Mouse (Mus musculus): ENCODE data around the gene Psen1. TPM values are rescaled to one million over a fixed set of nuclear protein-coding genes. Genes with fewer than 3 reads are reported as not detected.

Gene Psen1
- polyA plus RNA-seq (2012; rRNA removed), result 6.3 and 6.8 TPM in 2 replicates
- polyA plus RNA-seq (2014; fragmentation: Nextera tagmentation; extraction: Ambion mirVana), result 21.0 and 21.1 TPM in 2 replicates

DNA sequence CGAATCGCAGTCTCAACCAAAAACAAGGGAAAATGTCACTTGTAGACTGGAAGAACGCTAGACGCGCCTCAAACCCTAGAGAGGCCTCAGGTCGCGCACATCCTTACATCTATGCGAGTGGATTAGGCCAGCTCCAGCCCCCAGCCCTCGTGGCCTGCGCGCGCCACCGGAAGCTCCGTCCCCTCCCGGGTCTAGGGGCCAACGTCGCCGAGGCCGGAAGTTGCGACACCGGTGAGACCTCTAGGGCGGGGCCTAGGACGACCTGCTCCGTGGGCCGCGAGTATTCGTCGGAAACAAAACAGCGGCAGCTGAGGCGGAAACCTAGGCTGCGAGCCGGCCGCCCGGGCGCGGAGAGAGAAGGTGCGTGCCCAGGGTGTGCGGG is at the start of gene Psen1:
Gene Psen1, plus strand, starts transcription at position 219 of the 382 bp plus-strand sequence.
- DNase-seq (ENCODE audit: low read depth in 3 of 3, low spot score in 3 of 3), result peak; percentile 85 to 87 (median 86)
- Histone ChIP-seq H3K27me3 (ENCODE audit: control insufficient read depth, insufficient read depth, low read length) (no peaks in the 10 kb centered on the region), H3K9me3 (ENCODE audit: control insufficient read depth, low read length) (no peaks in the 10 kb centered on the region), H3K4me1 (replicated peaks; ENCODE audit: control insufficient read depth in 2 of 2, insufficient read depth in 2 of 2, low read length in 1 of 2) (peaks cover 6 to 13% of the 10 kb centered on the region in 2 experiments), H3K4me3 (ENCODE audit: insufficient read depth in 1 of 2, low read depth in 2 of 2, low read length in 2 of 2) (peak within 1 kb of the TSS; percentile 78 to 83), H3K36me3 (replicated peaks; ENCODE audit: control insufficient read depth, insufficient read depth, low read depth) (peaks cover 8% of the 10 kb centered on the region), H3K27ac (peak within 1 kb of the TSS; percentile 92), H3K4me2 (ENCODE audit: low read depth) (peak within 1 kb of the TSS; percentile 96), H3K9ac (replicated peaks) (peak within 1 kb of the TSS; percentile 89)
- TF ChIP-seq EP300 (IDR thresholded peaks at IDR 0.05; ENCODE audit: low read depth) (no peak), CTCF (IDR thresholded peaks at IDR 0.05; ENCODE audit: low read depth) (no peak)
- peak; percentile 96 for ATAC-seq (ENCODE audit: insufficient read depth)
- WGBS (ENCODE audit: insufficient replicate concordance), result 0% methylated on average over 38 of the region's 38 CpGs

DNA sequence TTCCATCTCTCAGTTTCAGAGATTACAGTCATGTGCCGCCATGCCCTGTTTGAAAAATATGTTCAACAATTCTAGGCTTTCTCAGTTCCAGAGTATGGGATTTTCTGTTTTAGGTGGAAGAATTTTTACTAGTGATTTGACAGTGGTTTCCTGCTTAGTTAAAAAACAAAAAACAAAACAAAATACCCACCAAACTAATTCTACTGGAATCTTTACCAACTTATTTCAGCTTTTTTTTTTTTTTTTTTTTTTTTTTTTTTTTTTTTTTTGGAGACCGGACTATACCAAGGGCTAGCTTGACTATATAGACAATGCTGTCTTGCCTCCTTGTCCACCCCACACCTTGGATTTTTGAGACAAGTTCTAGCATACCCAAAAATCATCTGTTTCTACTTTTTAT is 46.7 kb upstream of the Psen1 start:
- DNase-seq (ENCODE audit: low read depth in 3 of 3, low spot score in 3 of 3), result no peak
- no peaks in the 10 kb centered on the region for H3K27me3 ChIP-seq (ENCODE audit: control insufficient read depth, insufficient read depth, low read length)
- H3K4me2 ChIP-seq (ENCODE audit: low read depth), result no peak overlapping the region
- no peak for TF ChIP-seq CTCF (IDR thresholded peaks at IDR 0.05; ENCODE audit: low read depth)
- H3K36me3 ChIP-seq (replicated peaks; ENCODE audit: control insufficient read depth, insufficient read depth, low read depth), result peaks cover 63% of the 10 kb centered on the region
- WGBS (ENCODE audit: insufficient replicate concordance), result 78% methylated on average over 2 of the region's 2 CpGs
- H3K9ac ChIP-seq (replicated peaks), result no peak overlapping the region
- no peaks in the 10 kb centered on the region for H3K4me1 ChIP-seq (replicated peaks; ENCODE audit: control insufficient read depth in 2 of 2, insufficient read depth in 2 of 2, low read length in 1 of 2)
- ATAC-seq (ENCODE audit: insufficient read depth), result no peak
- H3K4me3 ChIP-seq (ENCODE audit: insufficient read depth in 1 of 2, low read depth in 2 of 2, low read length in 2 of 2), result no peak overlapping the region
- H3K27ac ChIP-seq, result no peak overlapping the region
- H3K9me3 ChIP-seq (ENCODE audit: control insufficient read depth, low read length), result no peaks in the 10 kb centered on the region

DNA sequence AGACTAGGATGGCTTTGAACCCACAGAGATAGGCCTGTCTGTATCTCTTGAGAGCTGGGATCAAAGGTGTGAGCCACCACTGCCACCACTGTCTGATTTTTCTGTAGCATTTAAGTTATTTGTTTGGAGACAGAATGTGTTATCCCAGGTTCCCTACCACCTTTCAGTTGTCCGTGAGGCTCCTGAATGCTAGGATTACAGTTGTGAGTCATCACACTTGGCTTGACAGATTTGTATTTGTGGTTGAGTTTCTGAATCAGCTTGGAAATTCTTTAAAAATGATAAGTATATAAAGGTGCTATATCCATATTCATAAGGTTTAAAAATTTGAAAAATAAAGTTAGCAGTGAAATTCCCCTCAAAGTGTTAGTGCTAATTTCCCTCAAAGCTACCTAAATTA is 44.8 kb upstream of the Psen1 start:
- H3K4me2 ChIP-seq (ENCODE audit: low read depth), result no peak overlapping the region
- H3K27me3 ChIP-seq (ENCODE audit: control insufficient read depth, insufficient read depth, low read length), result no peaks in the 10 kb centered on the region
- DNase-seq (ENCODE audit: low read depth in 3 of 3, low spot score in 3 of 3) (no peak), ATAC-seq (ENCODE audit: insufficient read depth) (no peak)
- H3K4me1 ChIP-seq (replicated peaks; ENCODE audit: control insufficient read depth in 2 of 2, insufficient read depth in 2 of 2, low read length in 1 of 2), result no peaks in the 10 kb centered on the region
- 81% methylated on average over 1 of the region's 1 CpGs for WGBS (ENCODE audit: insufficient replicate concordance)
- no peak overlapping the region for H3K27ac ChIP-seq
- no peaks in the 10 kb centered on the region for H3K9me3 ChIP-seq (ENCODE audit: control insufficient read depth, low read length)
- H3K4me3 ChIP-seq (ENCODE audit: insufficient read depth in 1 of 2, low read depth in 2 of 2, low read length in 2 of 2), result no peak overlapping the region
- no peak overlapping the region for H3K9ac ChIP-seq (replicated peaks)
- TF ChIP-seq EP300 (IDR thresholded peaks at IDR 0.05; ENCODE audit: low read depth) (no peak), CTCF (IDR thresholded peaks at IDR 0.05; ENCODE audit: low read depth) (no peak)
- peaks cover 58% of the 10 kb centered on the region for H3K36me3 ChIP-seq (replicated peaks; ENCODE audit: control insufficient read depth, insufficient read depth, low read depth)

DNA sequence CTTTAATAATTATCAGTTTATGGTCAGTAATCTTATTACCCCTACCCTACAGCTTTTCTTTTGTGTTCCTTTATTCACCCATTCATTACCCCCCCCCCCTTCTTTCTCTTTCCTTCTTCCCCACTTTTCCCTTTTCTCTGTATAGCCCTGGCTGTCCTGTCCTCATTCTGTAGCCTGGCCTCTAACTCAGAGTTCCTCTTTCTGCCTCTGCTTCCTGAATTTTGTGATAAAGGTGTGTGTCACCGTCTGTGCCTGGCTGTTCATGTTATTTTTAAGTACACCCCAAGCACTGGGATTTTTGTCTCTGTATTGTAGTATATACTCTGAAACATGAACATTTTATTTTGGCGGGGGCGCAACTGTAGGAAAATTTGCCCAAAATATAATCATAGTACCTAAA is 37.6 kb upstream of the Psen1 start:
- Histone ChIP-seq H3K4me2 (ENCODE audit: low read depth) (no peak overlapping the region), H3K4me3 (ENCODE audit: insufficient read depth in 1 of 2, low read depth in 2 of 2, low read length in 2 of 2) (no peak overlapping the region), H3K9me3 (ENCODE audit: control insufficient read depth, low read length) (no peaks in the 10 kb centered on the region), H3K4me1 (replicated peaks; ENCODE audit: control insufficient read depth in 2 of 2, insufficient read depth in 2 of 2, low read length in 1 of 2) (no peaks in the 10 kb centered on the region), H3K27ac (no peak overlapping the region), H3K9ac (replicated peaks) (no peak overlapping the region), H3K27me3 (ENCODE audit: control insufficient read depth, insufficient read depth, low read length) (no peaks in the 10 kb centered on the region), H3K36me3 (replicated peaks; ENCODE audit: control insufficient read depth, insufficient read depth, low read depth) (peaks cover 63% of the 10 kb centered on the region)
- ATAC-seq (ENCODE audit: insufficient read depth) (no peak), DNase-seq (ENCODE audit: low read depth in 3 of 3, low spot score in 3 of 3) (no peak)
- WGBS (ENCODE audit: insufficient replicate concordance), result 65% methylated on average over 3 of the region's 3 CpGs
- TF ChIP-seq CTCF (IDR thresholded peaks at IDR 0.05; ENCODE audit: low read depth) (no peak), EP300 (IDR thresholded peaks at IDR 0.05; ENCODE audit: low read depth) (no peak)

DNA sequence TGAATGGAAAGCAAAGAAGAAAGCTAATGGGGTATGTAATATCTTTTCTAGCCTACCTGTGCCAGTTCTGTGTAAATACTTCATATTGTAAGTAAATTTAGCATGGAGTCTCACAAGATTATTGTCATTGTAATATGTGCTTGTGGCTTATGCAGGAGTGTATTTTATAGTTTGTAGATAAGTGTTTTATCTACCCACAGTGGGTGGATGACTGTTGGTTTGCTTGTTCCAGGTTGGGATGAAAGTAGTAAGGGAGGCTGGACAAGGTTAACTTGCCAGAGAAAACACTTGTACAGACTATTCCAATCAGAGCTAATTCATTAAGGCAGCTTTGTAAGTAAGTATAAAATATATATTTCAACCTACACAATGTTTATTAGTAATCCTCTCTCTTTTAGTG is 36.5 kb upstream of the Psen1 start:
- H3K27ac ChIP-seq, result no peak overlapping the region
- no peaks in the 10 kb centered on the region for H3K27me3 ChIP-seq (ENCODE audit: control insufficient read depth, insufficient read depth, low read length)
- TF ChIP-seq EP300 (IDR thresholded peaks at IDR 0.05; ENCODE audit: low read depth), result no peak
- no peak for TF ChIP-seq CTCF (IDR thresholded peaks at IDR 0.05; ENCODE audit: low read depth)
- H3K4me3 ChIP-seq (ENCODE audit: insufficient read depth in 1 of 2, low read depth in 2 of 2, low read length in 2 of 2), result no peak overlapping the region
- DNase-seq (ENCODE audit: low read depth in 3 of 3, low spot score in 3 of 3) (no peak), ATAC-seq (ENCODE audit: insufficient read depth) (no peak)
- no peak overlapping the region for H3K9ac ChIP-seq (replicated peaks)
- H3K36me3 ChIP-seq (replicated peaks; ENCODE audit: control insufficient read depth, insufficient read depth, low read depth), result peaks cover 63% of the 10 kb centered on the region
- H3K9me3 ChIP-seq (ENCODE audit: control insufficient read depth, low read length), result no peaks in the 10 kb centered on the region
- H3K4me2 ChIP-seq (ENCODE audit: low read depth), result no peak overlapping the region
- H3K4me1 ChIP-seq (replicated peaks; ENCODE audit: control insufficient read depth in 2 of 2, insufficient read depth in 2 of 2, low read length in 1 of 2), result no peaks in the 10 kb centered on the region

All from liver, embryonic 14.5 days (tissue).